In genomic region chr10:69709631-69710030, GRCm38 (mm10) we compare ENCODE assay signal across 18 mouse cellular contexts.
DNase-seq lines count a peak whose midpoint lies in the region; ATAC-seq and TF ChIP-seq lines count a peak whose summit lies in the region.
"Had no signal": no experiment of that assay in that cellular context is flagged by ENCODE, and none has a peak within 500 bp of the region (broad histone marks: within the 10 kb centered on the region; RNA-seq: fewer than 3 reads in every experiment).

No protein-coding gene starts in this region.

- no peaks in the 10 kb centered on the region for H3K36me3 ChIP-seq in hindbrain, embryonic 16.5 days (ENCODE audit: control insufficient read depth, insufficient read depth, low read length)
- H3K36me3 ChIP-seq: embryonic facial prominence, embryonic 13.5 days; G1E; limb, embryonic 12.5 days had no signal

- H3K27me3 ChIP-seq in cerebellum, adult 2 months (ENCODE audit: control insufficient read depth, insufficient read depth, low read length), result no peaks in the 10 kb centered on the region
- no peaks in the 10 kb centered on the region for H3K27me3 ChIP-seq in hindbrain, embryonic 16.5 days (replicated peaks; ENCODE audit: control insufficient read depth, insufficient read depth, low read length)
- H3K27me3 ChIP-seq: embryonic facial prominence, embryonic 13.5 days had no signal

- no peak for ATAC-seq in hindbrain, embryonic 16.5 days
- ATAC-seq: intestine, postnatal 0 days had no signal

- TF ChIP-seq CTCF in layer of hippocampus, adult 2 months (conservative IDR thresholded peaks at IDR 0.05), result no peak
- TF ChIP-seq CTCF in cerebellum, adult 2 months (IDR thresholded peaks at IDR 0.05; ENCODE audit: borderline replicate concordance, insufficient read depth, low read depth, low read length), result no peak

- H3K9me3 ChIP-seq in hindbrain, embryonic 16.5 days (ENCODE audit: control insufficient read depth, low read length), result no peaks in the 10 kb centered on the region
- H3K9me3 ChIP-seq: embryonic facial prominence, embryonic 13.5 days; limb, embryonic 12.5 days had no signal

- no peak for TF ChIP-seq POLR2A in cerebellum, adult 2 months (IDR thresholded peaks at IDR 0.05; ENCODE audit: borderline replicate concordance, insufficient read depth, low read length)

- peaks cover 27% of the 10 kb centered on the region for H3K4me1 ChIP-seq in cerebellum, adult 2 months (ENCODE audit: control insufficient read depth, insufficient read depth, low read length)
- peaks cover 42% of the 10 kb centered on the region for H3K4me1 ChIP-seq in hindbrain, embryonic 16.5 days (ENCODE audit: control insufficient read depth, insufficient read depth, low read depth, low read length)

- no peak overlapping the region for H3K27ac ChIP-seq in layer of hippocampus, adult 2 months
- peak overlapping the region; percentile 50; the same call in 1 of the 2 replicates for H3K27ac ChIP-seq in cerebellum, adult 2 months (ENCODE audit: insufficient read depth, low read length)
- H3K27ac ChIP-seq in hindbrain, embryonic 16.5 days (ENCODE audit: low read depth, low read length), result peak overlapping the region; percentile 9; the same call in 1 of the 2 replicates
- H3K27ac ChIP-seq: embryonic facial prominence, embryonic 13.5 days; gastrocnemius, adult 2 months; limb, embryonic 12.5 days had no signal

- peak overlapping the region; percentile 2; the same call in 1 of the 2 replicates for H3K4me3 ChIP-seq in layer of hippocampus, adult 2 months
- H3K4me3 ChIP-seq in cerebellum, adult 2 months (replicated peaks; ENCODE audit: insufficient read depth, low read depth, low read length), result peak overlapping the region; percentile 42
- H3K4me3 ChIP-seq in hindbrain, embryonic 16.5 days (ENCODE audit: low read length), result no peak overlapping the region
- H3K4me3 ChIP-seq: embryonic facial prominence, embryonic 13.5 days; gastrocnemius, adult 2 months; limb, embryonic 12.5 days had no signal

- 5% methylated on average over 2 of the region's 2 CpGs for WGBS in cerebellum, adult 2 months
- WGBS in hindbrain, embryonic 16.5 days, result 74% methylated on average over 2 of the region's 2 CpGs

- H3K9ac ChIP-seq in hindbrain, embryonic 16.5 days (ENCODE audit: low read depth, low read length), result no peak overlapping the region
- H3K9ac ChIP-seq: embryonic facial prominence, embryonic 13.5 days; limb, embryonic 12.5 days had no signal

- H3K4me2 ChIP-seq in hindbrain, embryonic 16.5 days (ENCODE audit: low read length), result peak overlapping the region; percentile 11; the same call in 1 of the 2 replicates
- H3K4me2 ChIP-seq: embryonic facial prominence, embryonic 13.5 days; limb, embryonic 12.5 days; midbrain, embryonic 11.5 days had no signal

- peak; percentile 15 for DNase-seq in gastrocnemius, postnatal 25 days
- no peak for DNase-seq in gastrocnemius, postnatal 10 days
- DNase-seq in layer of hippocampus, adult 2 months (ENCODE audit: low spot score in 2 of 2), result no peak
- no peak for DNase-seq in layer of hippocampus, adult 18-20 months (ENCODE audit: low spot score in 2 of 2)
- peak; percentile 91 to 95 for DNase-seq in cerebellum, adult 2 months
- DNase-seq in spleen, adult 12 weeks (ENCODE audit: low spot score), result no peak
- DNase-seq in urinary bladder, postnatal 25 days (ENCODE audit: low spot score), result no peak
- DNase-seq: adrenal gland, postnatal 10 days; gastrocnemius, adult 2 months; kidney, postnatal 10 days; lung, postnatal 36 days; thymus, adult 2 months had no signal

Comparison
In these comparisons a context has a peak if more than half of its experiments do, and no peak if none do; other contexts are left out.
1. DNase-seq: peak in gastrocnemius, postnatal 25 days (single experiment) and cerebellum, adult 2 months (2 of 2); none in gastrocnemius, postnatal 10 days (single experiment), layer of hippocampus, adult 2 months (0 of 2), layer of hippocampus, adult 18-20 months (0 of 2), spleen, adult 12 weeks (single experiment) and urinary bladder, postnatal 25 days (single experiment).